Mouse (Mus musculus): ENCODE data around the gene Qrich2. TPM values are rescaled to one million over a fixed set of nuclear protein-coding genes. Genes with fewer than 3 reads are reported as not detected.

The Qrich2 gene
- total and polyA plus RNA-seq, 3 experiments, result 0.11 TPM; not detected in 2

GRCm38 (mm10) chr11:116396934-116397330, 69.1 kb downstream of the Qrich2 start:
- TF ChIP-seq GABPA (IDR thresholded peaks at IDR 0.05; ENCODE audit: low read depth, low read length) (no peak), TCF12 (IDR thresholded peaks at IDR 0.05; ENCODE audit: low read depth, low read length) (no peak), POLR2A (IDR thresholded peaks at IDR 0.05; ENCODE audit: control insufficient read depth in 1 of 2, insufficient read depth in 1 of 2, low read depth in 1 of 2, low read length in 2 of 2, poor library complexity in 1 of 2) (no peak), ZMIZ1 (IDR thresholded peaks at IDR 0.05; ENCODE audit: low read depth, low read length) (no peak), USF1 (IDR thresholded peaks at IDR 0.05; ENCODE audit: low read depth, low read length) (no peak), POLR2AphosphoS5 (IDR thresholded peaks at IDR 0.05; ENCODE audit: borderline replicate concordance, low read depth, low read length) (no peak), ZC3H11A (IDR thresholded peaks at IDR 0.05; ENCODE audit: low read depth, low read length) (no peak), ZKSCAN1 (IDR thresholded peaks at IDR 0.05; ENCODE audit: low read depth, low read length) (no peak), MAZ (IDR thresholded peaks at IDR 0.05; ENCODE audit: low read depth, low read length) (no peak), CHD2 (IDR thresholded peaks at IDR 0.05; ENCODE audit: low read length) (no peak)
- Histone ChIP-seq H3K9ac (ENCODE audit: control insufficient read depth, low read depth, low read length, poor library complexity, severe bottlenecking) (no peak overlapping the region), H3K9me3 (replicated peaks; ENCODE audit: insufficient read depth, low read length) (no peaks in the 10 kb centered on the region), H3K4me3 (ENCODE audit: control insufficient read depth in 1 of 2, insufficient read depth in 1 of 2, low read depth in 2 of 2, low read length in 2 of 2) (no peak overlapping the region), H3K79me2 (ENCODE audit: control insufficient read depth, insufficient read depth, low read length, poor library complexity) (no peaks in the 10 kb centered on the region), H3K36me3 (ENCODE audit: control insufficient read depth in 1 of 2, insufficient read depth in 2 of 2, low read length in 2 of 2) (peaks cover 0 to 25% of the 10 kb centered on the region in 2 experiments; a peak in 2 of 4 replicates), H3K4me1 (ENCODE audit: control insufficient read depth in 1 of 2, insufficient read depth in 2 of 2, low read length in 2 of 2) (peaks cover 21% of the 10 kb centered on the region in 2 experiments), H3K27me3 (ENCODE audit: control insufficient read depth in 1 of 2, insufficient read depth in 2 of 2, low read length in 2 of 2) (no peaks in the 10 kb centered on the region), H3K27ac (ENCODE audit: control insufficient read depth, low read depth, low read length) (no peak overlapping the region)
- DNase-seq (ENCODE audit: low read depth, low spot score), result no peak

DNA sequence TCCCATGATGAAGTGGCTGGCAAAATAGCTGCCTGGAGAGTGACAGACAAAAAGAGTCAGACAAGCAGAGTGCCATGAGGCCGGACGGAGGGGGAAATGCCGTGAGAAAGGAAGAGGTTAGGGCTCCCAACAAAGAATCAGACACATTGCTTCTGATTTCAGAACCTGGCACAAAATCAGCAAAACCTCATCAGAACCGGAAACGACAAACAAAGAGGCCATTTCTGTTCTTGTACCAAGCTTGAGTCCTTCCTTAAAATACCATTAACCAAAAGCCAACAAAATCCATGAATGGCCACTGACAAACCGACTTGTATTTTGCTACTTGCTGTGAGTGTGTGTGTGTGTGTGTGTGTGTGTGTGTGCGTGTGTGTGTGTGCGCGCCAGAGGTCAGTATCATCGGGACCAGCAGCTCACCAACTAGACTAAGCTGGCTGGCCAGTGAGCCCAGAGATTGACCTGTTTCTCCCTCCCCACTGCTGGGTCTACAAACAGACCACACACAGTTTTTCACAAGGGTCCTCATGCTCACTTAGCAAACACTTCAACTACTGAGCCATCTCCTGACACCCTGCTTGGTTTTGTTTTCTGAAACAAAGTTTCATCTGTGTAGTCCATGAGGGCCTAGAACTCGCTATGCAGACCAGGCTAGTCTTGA, 69.6 kb downstream of the Qrich2 start:
- H3K27me3 ChIP-seq (ENCODE audit: control insufficient read depth in 1 of 2, insufficient read depth in 2 of 2, low read length in 2 of 2), result no peaks in the 10 kb centered on the region
- TF ChIP-seq POLR2AphosphoS2 (IDR thresholded peaks at IDR 0.05; ENCODE audit: low read length) (no peak), CHD2 (IDR thresholded peaks at IDR 0.05; ENCODE audit: low read length) (no peak), CTCF (IDR thresholded peaks at IDR 0.05 in 2 of 3, conservative IDR thresholded peaks at IDR 0.05 in 1 of 3; ENCODE audit: control insufficient read depth in 1 of 3, insufficient read depth in 1 of 3, low read depth in 2 of 3, low read length in 3 of 3, poor library complexity in 1 of 3, severe bottlenecking in 1 of 3) (no peak), RCOR1 (IDR thresholded peaks at IDR 0.05; ENCODE audit: low read depth, low read length) (no peak), E2F4 (IDR thresholded peaks at IDR 0.05; ENCODE audit: borderline replicate concordance, low read depth, low read length) (no peak), HCFC1 (IDR thresholded peaks at IDR 0.05; ENCODE audit: low read depth, low read length) (no peak), MAFK (IDR thresholded peaks at IDR 0.05; ENCODE audit: borderline replicate concordance, low read depth, low read length) (no peak), TBP (IDR thresholded peaks at IDR 0.05; ENCODE audit: low read depth, low read length) (no peak), SIN3A (IDR thresholded peaks at IDR 0.05; ENCODE audit: low read length) (no peak), BHLHE40 (IDR thresholded peaks at IDR 0.05; ENCODE audit: borderline replicate concordance, low read depth, low read length) (no peak), ETS1 (IDR thresholded peaks at IDR 0.05; ENCODE audit: low read depth, low read length) (no peak), KAT2A (conservative IDR thresholded peaks at IDR 0.05; ENCODE audit: low read depth, low read length) (no peak), USF2 (IDR thresholded peaks at IDR 0.05; ENCODE audit: borderline replicate concordance in 1 of 2, insufficient read depth in 1 of 2, low read depth in 1 of 2, low read length in 2 of 2) (no peak)
- H3K9ac ChIP-seq (ENCODE audit: control insufficient read depth, low read depth, low read length, poor library complexity, severe bottlenecking), result no peak overlapping the region
- no peak overlapping the region for H3K4me3 ChIP-seq (ENCODE audit: control insufficient read depth in 1 of 2, insufficient read depth in 1 of 2, low read depth in 2 of 2, low read length in 2 of 2)
- H3K4me1 ChIP-seq (ENCODE audit: control insufficient read depth in 1 of 2, insufficient read depth in 2 of 2, low read length in 2 of 2), result peaks cover 20 to 21% of the 10 kb centered on the region in 2 experiments
- peaks cover 0 to 22% of the 10 kb centered on the region in 2 experiments; a peak in 2 of 4 replicates for H3K36me3 ChIP-seq (ENCODE audit: control insufficient read depth in 1 of 2, insufficient read depth in 2 of 2, low read length in 2 of 2)
- H3K9me3 ChIP-seq (replicated peaks; ENCODE audit: insufficient read depth, low read length), result no peaks in the 10 kb centered on the region
- H3K79me2 ChIP-seq (ENCODE audit: control insufficient read depth, insufficient read depth, low read length, poor library complexity), result no peaks in the 10 kb centered on the region
- DNase-seq (ENCODE audit: low read depth, low spot score), result no peak
- no peak overlapping the region for H3K27ac ChIP-seq (ENCODE audit: control insufficient read depth, low read depth, low read length)

Measured in MEL (cell line).